Mouse (Mus musculus): Measurements from ENCODE around the gene Tns1. TPM values are rescaled to one million over a fixed set of nuclear protein-coding genes. Genes with fewer than 3 reads are reported as not detected.

Gene Tns1
- 3.1 TPM for polyA plus RNA-seq (2017; shearing (Covaris generic))

GRCm38 (mm10) chr1:74124021-74124981 lies at the start of gene Tns1:
Tns1 (minus strand) TSS chr1:74124449.

GRCm38 (mm10) chr1:74153461-74154184 lies 29.4 kb upstream of the Tns1 start, which contains the start of gene Cxcr2:
Cxcr2 (plus strand) TSS chr1:74153989.

GRCm38 (mm10) chr1:74124991-74125552 lies 823 bp upstream of the Tns1 start, which contains the start of gene Rufy4:
Rufy4 (plus strand) TSS chr1:74125541.

Other genes with a start within 250 kb of the Tns1 start
- 0.32 TPM for gene Rufy4, start 1.1 kb upstream of the Tns1 start, polyA plus RNA-seq (2017; shearing (Covaris generic))
- 0.19 TPM for gene Cxcr2, start 29.5 kb upstream of the Tns1 start, polyA plus RNA-seq (2017; shearing (Covaris generic))
- 1.7 TPM for gene Cxcr1, start 70.2 kb upstream of the Tns1 start, polyA plus RNA-seq (2017; shearing (Covaris generic))
- 901 TPM for gene Arpc2, start 111.6 kb upstream of the Tns1 start, polyA plus RNA-seq (2017; shearing (Covaris generic))
- gene Gpbar1, start 154.1 kb upstream of the Tns1 start, polyA plus RNA-seq (2017; shearing (Covaris generic)), result 1.1 TPM
- gene Aamp, start 160.3 kb upstream of the Tns1 start, polyA plus RNA-seq (2017; shearing (Covaris generic)), result 296 TPM
- gene Pnkd, start 160.5 kb upstream of the Tns1 start, polyA plus RNA-seq (2017; shearing (Covaris generic)), result 38.7 TPM
- 0.66 TPM for gene Tmbim1, start 181.2 kb upstream of the Tns1 start, polyA plus RNA-seq (2017; shearing (Covaris generic))
- not detected for gene Catip, start 237.7 kb upstream of the Tns1 start, polyA plus RNA-seq (2017; shearing (Covaris generic))